Mouse (Mus musculus) frontal cortex, adult 2 months (tissue): ENCODE measurements around the gene Tns3. TPM values are rescaled to one million over a fixed set of nuclear protein-coding genes. Genes with fewer than 3 reads are reported as not detected.

ENCODE experiments used
- DNase-seq, 2 experiments: peaks; one replicate each; pipeline ENCODE4 v3.0.0; 2022; ENCODE audit warnings: low spot score in 1 of 2; ENCODE audit errors: extremely low spot score in 1 of 2
- polyA plus RNA-seq: library from polyadenylated mRNA; depleted of rRNA; stranded (reverse); fragments of >200 nt; gene quantifications from 2 replicates; pipeline ENCODE4 v1.2.3, GENCODE M21; 2012

Tns3 gene
- polyA plus RNA-seq, 1 experiment: 27.8 TPM

- DNase-seq: no peak
These were observed 17.0 kb upstream of the Tns3 start for GRCm38 (mm10) chr11:8681356-8681755.

GRCm38 (mm10) chr11:8680650-8681049 is 16.3 kb upstream of the Tns3 start:
- no peak for DNase-seq

- no peak for DNase-seq
These were observed 14.9 kb upstream of the Tns3 start for GRCm38 (mm10) chr11:8679221-8679620.

- DNase-seq: no peak
These were observed 14.1 kb upstream of the Tns3 start for GRCm38 (mm10) chr11:8678260-8678995.

- no peak for DNase-seq
These were observed 11.6 kb upstream of the Tns3 start for GRCm38 (mm10) chr11:8675701-8676474.

GRCm38 (mm10) chr11:8674549-8675149 is 10.3 kb upstream of the Tns3 start:
- DNase-seq: no peak

- no peak for DNase-seq
These were observed 7.4 kb upstream of the Tns3 start for GRCm38 (mm10) chr11:8671698-8672097.

GRCm38 (mm10) chr11:8669138-8669537 is 4.8 kb upstream of the Tns3 start:
- DNase-seq: no peak

- no peak for DNase-seq
These were observed 462 bp upstream of the Tns3 start for GRCm38 (mm10) chr11:8664797-8665196.

GRCm38 (mm10) chr11:8663444-8664392 is 617 bp downstream of the Tns3 start:
- DNase-seq: no peak

- DNase-seq: no peak
These were observed 1.5 kb downstream of the Tns3 start for GRCm38 (mm10) chr11:8662706-8663429.

GRCm38 (mm10) chr11:8660951-8661350 is 3.4 kb downstream of the Tns3 start:
- DNase-seq: no peak

GRCm38 (mm10) chr11:8659851-8660250 is 4.5 kb downstream of the Tns3 start:
- no peak for DNase-seq

- no peak for DNase-seq
These were observed 5.3 kb downstream of the Tns3 start for GRCm38 (mm10) chr11:8659061-8659460.

- DNase-seq: no peak
These were observed 6.8 kb downstream of the Tns3 start for GRCm38 (mm10) chr11:8657493-8657892.

- DNase-seq: no peak
These were observed 7.6 kb downstream of the Tns3 start for GRCm38 (mm10) chr11:8656448-8657393.

- DNase-seq: no peak
These were observed 10.5 kb downstream of the Tns3 start for GRCm38 (mm10) chr11:8653800-8654295.

GRCm38 (mm10) chr11:8652792-8653645 is 11.3 kb downstream of the Tns3 start:
- DNase-seq: peak; percentile 36 to 59
